Mouse (Mus musculus): ENCODE measurements around the gene Fndc1. TPM values are rescaled to one million over a fixed set of nuclear protein-coding genes. Genes with fewer than 3 reads are reported as not detected.

The Fndc1 gene
- polyA plus RNA-seq, 1 experiment from 2014 or later, result 88.8 TPM

DNA sequence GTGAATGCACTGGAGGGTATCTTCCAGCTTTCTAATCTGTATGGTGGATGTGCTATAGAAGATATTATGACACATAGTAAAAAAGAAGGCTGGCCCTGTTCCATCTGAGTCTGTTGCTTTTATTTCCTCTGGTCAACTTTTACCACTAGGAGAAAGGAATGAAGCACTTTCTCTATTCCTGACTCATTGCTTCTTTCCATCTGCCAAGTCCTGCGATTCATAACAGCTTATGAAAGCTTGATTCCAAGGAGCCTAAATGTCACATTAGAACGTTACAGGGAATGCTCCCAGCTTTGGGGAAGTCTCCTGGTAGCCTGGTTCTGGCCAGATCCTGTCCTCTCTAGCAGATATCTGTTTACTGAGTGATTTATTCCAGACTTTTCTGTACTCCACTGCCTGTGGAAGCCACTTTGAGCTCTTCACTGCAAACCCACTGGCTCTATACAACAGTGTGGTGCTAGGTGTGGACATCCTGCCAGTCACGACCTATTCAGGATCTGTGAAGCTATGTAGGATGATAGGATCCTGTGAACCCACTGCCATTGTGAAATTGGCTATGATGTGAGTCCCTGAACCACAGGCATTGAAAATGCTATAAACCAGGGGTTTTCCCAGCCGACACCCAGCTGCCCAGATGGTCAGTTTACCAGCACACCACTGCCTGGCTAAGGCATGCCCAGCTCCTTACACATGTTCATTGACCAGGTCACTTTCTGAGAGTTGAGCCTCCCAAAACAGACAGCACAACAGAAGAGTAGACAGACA is 77.9 kb downstream of the Fndc1 start:
- 74% methylated on average over 4 of the region's 4 CpGs for WGBS
- H3K9me3 ChIP-seq, result no peaks in the 10 kb centered on the region
- H3K4me2 ChIP-seq, result no peak overlapping the region
- H3K9ac ChIP-seq, result no peak overlapping the region
- H3K4me3 ChIP-seq, result no peak overlapping the region
- no peak overlapping the region for H3K27ac ChIP-seq
- H3K36me3 ChIP-seq, result peaks cover 6% of the 10 kb centered on the region; the same call in 1 of the 2 replicates
- H3K4me1 ChIP-seq, result no peaks in the 10 kb centered on the region
- ATAC-seq (ENCODE audit: insufficient number of reproducible peaks, low FRiP score, low TSS enrichment, low read depth), result no peak
- no peaks in the 10 kb centered on the region for H3K27me3 ChIP-seq

- Histone ChIP-seq H3K4me3 (no peak overlapping the region), H3K4me1 (no peaks in the 10 kb centered on the region), H3K27me3 (no peaks in the 10 kb centered on the region), H3K27ac (no peak overlapping the region), H3K36me3 (0 out of 2 replicates have a peak, but pooled peaks cover 3% of the 10 kb centered on the region), H3K9ac (no peak overlapping the region), H3K4me2 (no peak overlapping the region), H3K9me3 (no peaks in the 10 kb centered on the region)
- WGBS, result 87% methylated on average over 3 of the region's 3 CpGs
- no peak for ATAC-seq (ENCODE audit: insufficient number of reproducible peaks, low FRiP score, low TSS enrichment, low read depth)
Observed at GRCm38 (mm10) chr17:7746841-7747240, 80.3 kb downstream of the Fndc1 start.

- Histone ChIP-seq H3K9ac (no peak overlapping the region), H3K27me3 (no peaks in the 10 kb centered on the region), H3K4me3 (no peak overlapping the region), H3K4me2 (no peak overlapping the region), H3K36me3 (0 out of 2 replicates have a peak, but pooled peaks cover 3% of the 10 kb centered on the region), H3K27ac (no peak overlapping the region), H3K9me3 (no peaks in the 10 kb centered on the region), H3K4me1 (no peaks in the 10 kb centered on the region)
- ATAC-seq (ENCODE audit: insufficient number of reproducible peaks, low FRiP score, low TSS enrichment, low read depth), result no peak
- WGBS, result 90% methylated on average over 4 of the region's 4 CpGs
Observed at GRCm38 (mm10) chr17:7744976-7745375, 82.1 kb downstream of the Fndc1 start.

DNA sequence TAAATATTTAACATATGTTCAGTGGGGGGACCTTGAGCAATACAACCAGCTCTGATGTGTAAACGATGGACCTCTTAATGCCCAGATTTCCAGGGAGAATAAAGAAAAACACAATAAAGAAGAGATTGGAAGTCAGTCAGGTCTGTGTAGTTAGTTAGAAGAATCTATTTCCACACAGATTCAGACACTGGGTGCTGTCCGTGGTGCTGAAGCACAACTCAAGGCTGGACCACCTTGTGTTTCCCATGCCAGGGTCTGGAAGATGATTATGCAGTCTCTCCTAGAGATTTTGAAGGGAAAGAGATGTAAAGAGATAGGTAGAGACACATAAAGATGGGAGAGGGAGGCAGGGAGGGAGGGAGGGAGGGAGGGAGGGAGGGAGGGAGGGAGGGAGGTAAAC is 86.1 kb downstream of the Fndc1 start:
- H3K27ac ChIP-seq, result no peak overlapping the region
- H3K36me3 ChIP-seq, result no peaks in the 10 kb centered on the region; the same call in 1 of the 2 replicates
- H3K4me1 ChIP-seq, result no peaks in the 10 kb centered on the region
- no peaks in the 10 kb centered on the region for H3K9me3 ChIP-seq
- no peak overlapping the region for H3K4me3 ChIP-seq
- WGBS, result 23% methylated on average over 2 of the region's 2 CpGs
- H3K4me2 ChIP-seq, result no peak overlapping the region
- ATAC-seq (ENCODE audit: insufficient number of reproducible peaks, low FRiP score, low TSS enrichment, low read depth), result no peak
- no peaks in the 10 kb centered on the region for H3K27me3 ChIP-seq
- H3K9ac ChIP-seq, result no peak overlapping the region

GRCm38 (mm10) chr17:7722991-7723390 is 104.1 kb downstream of the Fndc1 start:
- no peaks in the 10 kb centered on the region for H3K36me3 ChIP-seq
- H3K4me3 ChIP-seq, result no peak overlapping the region
- H3K27me3 ChIP-seq, result no peaks in the 10 kb centered on the region
- H3K4me2 ChIP-seq, result no peak overlapping the region
- no peaks in the 10 kb centered on the region for H3K4me1 ChIP-seq
- H3K9ac ChIP-seq, result no peak overlapping the region
- no peaks in the 10 kb centered on the region for H3K9me3 ChIP-seq
- no peak for ATAC-seq (ENCODE audit: insufficient number of reproducible peaks, low FRiP score, low TSS enrichment, low read depth)
- no peak overlapping the region for H3K27ac ChIP-seq
- 84% methylated on average over 4 of the region's 4 CpGs for WGBS

DNA sequence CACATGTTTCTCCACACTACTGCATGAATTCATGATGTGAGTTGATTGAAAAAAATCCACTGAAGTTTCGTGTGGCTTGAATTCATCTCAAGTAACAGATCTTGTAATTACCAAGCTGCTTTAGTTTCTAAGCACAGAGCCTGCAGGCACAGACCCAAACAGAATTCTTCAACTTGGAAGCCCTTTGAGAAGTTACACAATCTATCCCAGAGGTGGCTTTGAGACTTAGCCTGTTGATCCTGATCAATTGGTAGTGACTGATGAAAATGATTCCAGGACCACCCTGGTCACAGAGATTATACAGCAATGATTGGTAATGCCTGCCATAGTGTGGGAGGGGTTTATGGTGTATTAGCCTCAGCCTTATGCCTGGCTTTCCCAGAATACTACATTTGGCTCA is 108.2 kb downstream of the Fndc1 start:
- Histone ChIP-seq H3K9me3 (no peaks in the 10 kb centered on the region), H3K27ac (no peak overlapping the region), H3K27me3 (no peaks in the 10 kb centered on the region), H3K9ac (no peak overlapping the region), H3K4me1 (0 out of 2 replicates have a peak, but pooled peaks cover 2% of the 10 kb centered on the region), H3K4me3 (no peak overlapping the region), H3K4me2 (no peak overlapping the region), H3K36me3 (no peaks in the 10 kb centered on the region)
- 25% methylated on average over 1 of the region's 1 CpGs for WGBS
- no peak for ATAC-seq (ENCODE audit: insufficient number of reproducible peaks, low FRiP score, low TSS enrichment, low read depth)

GRCm38 (mm10) chr17:7717945-7718344 is 109.2 kb downstream of the Fndc1 start:
- no peaks in the 10 kb centered on the region for H3K27me3 ChIP-seq
- H3K9ac ChIP-seq, result no peak overlapping the region
- ATAC-seq (ENCODE audit: insufficient number of reproducible peaks, low FRiP score, low TSS enrichment, low read depth), result no peak
- H3K36me3 ChIP-seq, result no peaks in the 10 kb centered on the region
- H3K4me2 ChIP-seq, result no peak overlapping the region
- H3K4me1 ChIP-seq, result 0 out of 2 replicates have a peak, but pooled peaks cover 2% of the 10 kb centered on the region
- no peak overlapping the region for H3K4me3 ChIP-seq
- 73% methylated on average over 6 of the region's 6 CpGs for WGBS
- no peak overlapping the region for H3K27ac ChIP-seq
- no peaks in the 10 kb centered on the region for H3K9me3 ChIP-seq

DNA sequence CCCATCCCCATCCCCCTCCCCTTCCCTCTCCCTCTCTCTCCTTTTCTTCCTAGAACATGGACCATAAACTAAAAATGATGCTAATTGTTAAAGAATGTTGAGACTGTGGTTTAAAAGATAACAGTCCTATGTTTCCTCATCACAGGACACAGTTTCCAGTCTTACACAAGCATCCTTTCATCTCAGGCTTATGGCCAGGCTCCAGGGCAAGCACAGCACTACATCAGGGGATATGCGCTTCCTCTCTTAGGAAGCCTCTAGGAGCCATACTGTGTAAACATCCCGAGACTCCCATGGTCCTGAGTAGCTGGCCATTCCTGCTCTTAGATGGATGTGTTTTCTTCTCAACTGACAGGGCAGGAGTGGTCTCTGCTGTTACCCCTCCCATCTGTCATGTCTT is 114.1 kb downstream of the Fndc1 start:
- no peaks in the 10 kb centered on the region for H3K9me3 ChIP-seq
- no peak overlapping the region for H3K27ac ChIP-seq
- H3K27me3 ChIP-seq, result no peaks in the 10 kb centered on the region
- no peaks in the 10 kb centered on the region for H3K36me3 ChIP-seq
- WGBS, result 47% methylated on average over 2 of the region's 2 CpGs
- H3K4me3 ChIP-seq, result no peak overlapping the region
- 0 out of 2 replicates have a peak, but pooled peaks cover 2% of the 10 kb centered on the region for H3K4me1 ChIP-seq
- no peak overlapping the region for H3K9ac ChIP-seq
- ATAC-seq (ENCODE audit: insufficient number of reproducible peaks, low FRiP score, low TSS enrichment, low read depth), result no peak
- no peak overlapping the region for H3K4me2 ChIP-seq

DNA sequence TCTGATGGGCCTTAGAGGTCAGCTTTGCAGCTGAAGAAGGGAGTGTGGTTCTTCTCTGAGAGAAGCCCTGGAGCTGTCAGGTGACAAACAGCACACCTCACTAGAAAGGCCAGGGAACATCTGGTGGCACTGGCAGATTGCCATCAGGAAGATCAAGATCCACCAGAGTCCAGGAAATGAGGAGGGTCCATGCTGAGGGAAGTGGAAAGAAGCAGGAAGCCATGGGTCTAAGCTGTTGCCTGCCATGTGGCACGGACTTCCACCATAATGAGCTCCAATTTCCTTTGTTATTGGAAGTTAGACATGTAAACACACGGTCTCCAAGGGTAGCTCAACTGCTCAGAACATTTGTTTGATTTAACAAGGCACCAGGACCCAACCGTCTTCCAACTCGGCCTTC is 120.0 kb downstream of the Fndc1 start:
- H3K4me2 ChIP-seq, result no peak overlapping the region
- no peak overlapping the region for H3K4me3 ChIP-seq
- no peak for ATAC-seq (ENCODE audit: insufficient number of reproducible peaks, low FRiP score, low TSS enrichment, low read depth)
- no peak overlapping the region for H3K27ac ChIP-seq
- no peaks in the 10 kb centered on the region for H3K36me3 ChIP-seq
- no peaks in the 10 kb centered on the region for H3K27me3 ChIP-seq
- H3K9ac ChIP-seq, result no peak overlapping the region
- H3K9me3 ChIP-seq, result no peaks in the 10 kb centered on the region
- WGBS, result 45% methylated on average over 4 of the region's 4 CpGs
- H3K4me1 ChIP-seq, result no peaks in the 10 kb centered on the region

DNA sequence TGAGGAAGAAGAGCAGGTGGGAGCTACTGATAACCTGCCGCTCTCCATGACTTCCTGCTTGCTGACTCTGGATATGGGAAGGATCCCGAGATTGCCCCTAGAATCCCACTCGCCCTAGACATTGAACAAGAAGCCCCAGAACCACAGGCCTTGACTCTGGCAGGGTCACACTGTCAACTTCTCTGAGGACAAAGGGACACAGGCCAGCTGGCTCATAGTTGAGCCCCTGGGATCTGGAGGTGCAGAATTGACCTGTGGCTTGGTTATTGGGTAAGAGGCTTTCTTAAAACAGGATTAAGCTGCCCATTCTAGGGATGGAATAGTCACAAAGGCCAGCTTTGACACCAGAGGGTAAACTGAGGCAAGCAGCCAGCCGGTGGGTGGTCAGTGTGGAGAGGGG is 136.8 kb downstream of the Fndc1 start:
- 85% methylated on average over 4 of the region's 4 CpGs for WGBS
- no peaks in the 10 kb centered on the region for H3K9me3 ChIP-seq
- ATAC-seq (ENCODE audit: insufficient number of reproducible peaks, low FRiP score, low TSS enrichment, low read depth), result no peak

More for the DNA sequence above, 136.8 kb downstream of the Fndc1 start:
- Histone ChIP-seq H3K9ac (no peak overlapping the region), H3K36me3 (no peaks in the 10 kb centered on the region), H3K4me2 (no peak overlapping the region), H3K27me3 (no peaks in the 10 kb centered on the region), H3K4me1 (no peaks in the 10 kb centered on the region), H3K4me3 (no peak overlapping the region), H3K27ac (no peak overlapping the region)

Data from limb, embryonic 15.5 days (tissue).